Mouse (Mus musculus): ENCODE data around the gene Adat1.
"Not testable (repeated sequence)": the region's sequence is repeated elsewhere in the genome, so short reads cannot be mapped to it uniquely, and the experiment has no call there.

DNA sequence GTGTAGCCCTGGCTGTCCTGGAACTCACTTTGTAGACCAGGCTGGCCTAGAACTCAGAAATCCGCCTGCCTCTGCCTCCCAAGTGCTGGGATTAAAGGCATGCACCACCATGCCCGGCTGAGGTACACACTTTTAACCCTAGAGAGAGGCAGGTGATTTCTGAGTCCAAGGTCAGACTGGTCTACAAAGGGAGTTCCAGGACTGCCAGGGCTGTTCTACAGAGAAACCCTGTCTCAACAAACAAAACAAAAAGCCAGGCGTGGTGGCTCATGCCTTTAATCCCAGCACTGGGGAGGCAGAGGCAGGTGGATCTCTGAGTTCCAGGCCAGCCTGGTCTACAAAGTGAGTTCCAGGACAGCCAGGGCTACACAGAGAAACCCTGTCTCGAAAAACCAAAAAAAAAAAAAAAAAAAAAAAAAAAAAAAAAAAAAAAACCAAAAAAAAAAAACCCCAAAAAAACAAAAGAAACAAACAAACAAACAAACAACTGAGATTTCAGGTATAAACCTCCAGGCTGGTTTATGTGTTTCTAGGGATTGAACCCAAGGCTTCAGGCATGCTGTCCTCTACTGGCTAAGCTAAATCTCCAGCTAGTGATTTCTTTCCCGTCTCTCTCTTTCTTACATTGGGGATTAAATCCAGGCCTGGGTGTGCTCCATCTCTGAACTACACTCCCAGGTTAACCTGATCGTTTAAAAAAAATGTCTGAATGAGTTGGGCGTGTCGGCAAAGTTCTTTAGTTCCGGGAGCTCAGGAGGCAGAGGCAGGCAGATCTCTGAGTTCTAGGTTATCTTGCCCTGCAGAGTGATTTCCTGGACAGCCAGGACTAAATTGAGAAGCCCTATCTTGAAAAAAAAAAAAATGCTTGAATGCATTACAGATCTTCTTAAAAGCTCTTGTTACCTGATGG is 53.8 kb downstream of the Adat1 start:
- TF ChIP-seq HCFC1 (IDR thresholded peaks at IDR 0.05; ENCODE audit: borderline replicate concordance, insufficient read depth, low read length); ZC3H11A (IDR thresholded peaks at IDR 0.05; ENCODE audit: borderline replicate concordance, low read depth, low read length): not testable (repeated sequence)
- peak; percentile 93 for TF ChIP-seq ZNF384 (IDR thresholded peaks at IDR 0.05; ENCODE audit: low read depth, low read length)

Data from ES-E14 (cell line).